Mouse (Mus musculus) adrenal gland, adult 8-10 months (tissue): ENCODE results near the gene Zfp595. TPM values are rescaled to one million over a fixed set of nuclear protein-coding genes. Genes with fewer than 3 reads are reported as not detected.
"Not testable (repeated sequence)": the region's sequence is repeated elsewhere in the genome, so short reads cannot be mapped to it uniquely, and the experiment has no call there.

Experiments
- DNase-seq: peaks from one replicate; pipeline ENCODE4 v3.0.0; 2022
- total RNA-seq, 4 experiments: library from RNA; stranded (reverse); gene quantifications; 2 replicates each; pipeline ENCODE4 v1.2.4; 2022

Zfp595 gene
- 1 to 10 TPM; 5.3 to 6.1 (median 5.6) TPM for total RNA-seq

DNA sequence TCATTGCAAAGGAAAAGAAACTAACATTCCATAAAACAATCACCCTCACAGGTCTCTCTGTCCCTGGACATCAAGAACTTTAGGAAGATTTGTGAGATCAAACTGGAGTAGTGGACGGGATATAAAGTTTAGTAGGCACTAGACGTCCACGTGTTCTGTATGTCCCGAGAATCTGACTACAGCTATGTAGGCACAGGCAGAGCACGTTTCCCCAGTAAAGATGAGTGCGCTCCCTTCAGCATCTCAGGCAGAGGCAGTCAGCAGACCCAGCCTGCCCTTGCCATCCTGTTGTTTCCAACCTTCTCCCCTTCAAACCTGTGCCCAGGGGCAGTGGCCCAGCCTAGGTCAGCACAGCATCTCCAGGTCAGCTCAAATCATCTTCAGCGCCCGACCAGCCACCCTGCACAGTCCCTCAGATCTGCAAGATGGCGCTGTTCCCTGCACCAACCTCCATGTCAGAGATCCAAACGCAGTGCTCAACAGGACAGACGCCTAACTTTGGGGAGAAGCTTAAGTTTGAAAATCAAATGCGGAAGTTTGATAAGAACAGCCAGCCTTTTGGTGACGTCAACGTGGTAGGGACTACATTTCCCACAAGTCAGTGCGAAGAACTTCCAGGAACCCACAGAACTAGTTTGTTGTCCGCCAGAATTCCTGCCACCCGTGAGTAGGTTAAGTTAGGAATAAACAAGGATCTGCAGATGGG, at the start of gene Zfp595:
Gene Zfp595, minus strand, starts transcription at position 552 of the 706 bp plus-strand sequence.
- peak; percentile 86 for DNase-seq

DNA sequence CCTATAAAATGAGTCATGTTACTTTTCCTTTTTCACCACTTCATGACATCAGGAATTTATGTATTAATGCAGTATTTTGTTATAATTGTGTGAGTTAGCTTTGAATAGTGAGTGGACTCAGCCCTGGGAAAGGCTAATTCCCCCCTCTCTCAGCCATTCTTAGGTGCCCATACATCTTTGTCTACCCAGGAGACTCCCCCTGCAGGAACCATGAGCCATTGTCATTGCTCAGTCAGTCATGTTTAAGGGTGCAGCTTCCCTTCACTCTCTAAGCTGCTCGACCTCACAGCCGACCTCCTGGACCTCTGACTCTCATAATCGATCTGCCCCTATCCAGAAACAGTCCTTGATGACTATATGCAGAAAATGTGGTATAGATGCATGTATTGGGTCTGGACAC, 43.9 kb upstream of the Zfp595 start:
- not testable (repeated sequence) for DNase-seq

DNA sequence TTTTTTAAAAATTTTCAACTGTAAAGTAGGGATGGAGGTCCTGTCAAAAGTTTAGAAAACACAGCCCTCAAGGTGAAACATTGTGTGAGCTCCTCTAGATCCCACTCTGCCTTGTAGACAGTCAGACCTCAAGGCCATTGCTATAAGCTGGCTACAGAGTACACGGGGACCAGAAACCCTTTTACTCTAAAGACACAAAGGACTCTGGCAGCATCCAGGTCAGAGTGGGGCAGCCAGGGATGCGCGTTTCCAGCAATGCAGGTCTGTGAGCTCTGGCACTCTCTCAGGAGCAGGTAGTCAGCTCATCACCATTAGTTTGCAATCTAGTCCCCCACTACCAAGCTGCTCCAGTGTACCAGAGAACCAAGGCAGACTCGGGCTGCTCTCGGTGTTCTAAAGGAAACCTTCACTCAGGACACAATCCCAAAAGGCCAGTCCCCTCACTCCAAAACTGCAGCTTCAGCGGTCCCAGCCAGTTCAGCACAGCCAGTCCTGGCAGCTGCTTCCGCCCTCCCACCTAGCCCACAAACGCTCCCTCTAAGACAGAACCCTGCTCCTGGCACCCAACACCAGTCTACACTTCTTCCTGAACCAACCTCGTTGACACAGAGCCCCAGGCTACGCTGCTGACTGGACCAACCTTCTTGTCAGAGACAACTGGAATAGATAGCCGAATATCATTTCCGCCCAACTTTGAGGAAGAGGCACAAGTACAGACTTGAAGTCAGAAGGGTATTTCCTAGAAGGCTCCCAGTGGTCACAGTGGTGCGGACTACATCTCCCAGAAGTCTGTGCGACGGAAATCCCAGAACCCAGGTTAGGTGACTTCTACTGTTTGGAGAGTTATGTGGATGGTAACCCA, 42.9 kb upstream of the Zfp595 start, which contains the start of the genes Gm28041 and Zfp456:
Gene Gm28041, minus strand, starts transcription at position 684 of the 862 bp plus-strand sequence.
Gene Zfp456, minus strand, starts transcription at position 761 of the 862 bp plus-strand sequence.
- peak; percentile 61 for DNase-seq

DNA sequence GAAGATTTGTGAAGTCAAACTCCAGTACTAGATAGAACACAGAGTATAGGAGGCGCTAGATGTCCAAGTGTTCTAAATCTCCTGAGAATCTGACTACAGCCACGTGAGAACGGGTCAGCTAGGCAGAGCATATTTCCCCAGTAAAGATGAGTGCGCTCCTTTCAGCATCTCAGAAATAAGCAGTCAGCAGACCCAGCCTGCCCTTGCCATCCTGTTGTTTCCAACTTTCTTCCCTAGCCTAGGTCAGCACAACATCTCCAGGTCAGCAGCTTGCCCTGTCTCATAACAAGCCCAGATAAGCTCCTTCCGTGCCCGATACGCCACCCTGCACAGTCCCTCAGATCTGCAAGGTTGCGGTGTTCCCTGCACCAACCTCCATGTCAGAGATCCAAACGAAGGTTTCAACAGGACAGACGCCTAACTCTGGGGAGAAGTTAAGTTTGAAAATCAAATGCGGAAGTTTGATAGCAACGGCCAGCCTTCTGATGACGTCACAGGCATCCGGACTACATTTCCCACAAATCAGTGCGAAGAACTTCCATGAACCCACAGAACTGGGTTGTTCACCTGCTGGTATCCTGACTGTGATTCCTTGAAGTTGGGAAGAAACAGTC, 27.9 kb upstream of the Zfp595 start, which contains the start of the genes Gm28044 and Zfp953:
Gene Gm28044, minus strand, starts transcription at position 406 of the 614 bp plus-strand sequence.
Gene Zfp953, minus strand, starts transcription at position 475 of the 614 bp plus-strand sequence.
- DNase-seq = peak; percentile 85

DNA sequence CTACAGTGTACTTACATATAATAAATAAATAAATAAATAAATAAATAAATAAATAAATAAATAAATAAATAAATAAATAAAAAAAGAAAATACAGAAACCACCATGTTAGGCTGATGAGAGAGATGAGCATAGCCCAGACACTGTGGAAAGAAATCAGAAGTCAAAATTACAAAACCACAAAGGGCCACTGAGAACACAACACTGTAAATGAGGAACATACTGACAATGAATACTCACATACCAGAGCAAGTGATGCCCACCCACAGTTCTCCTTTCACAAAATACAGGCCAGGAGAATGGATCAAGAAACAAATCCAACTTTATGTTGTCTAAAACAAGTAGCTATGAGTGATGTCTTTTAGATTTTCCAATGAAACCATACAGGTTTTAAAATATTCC, 19.5 kb upstream of the Zfp595 start:
- DNase-seq = no peak

DNA sequence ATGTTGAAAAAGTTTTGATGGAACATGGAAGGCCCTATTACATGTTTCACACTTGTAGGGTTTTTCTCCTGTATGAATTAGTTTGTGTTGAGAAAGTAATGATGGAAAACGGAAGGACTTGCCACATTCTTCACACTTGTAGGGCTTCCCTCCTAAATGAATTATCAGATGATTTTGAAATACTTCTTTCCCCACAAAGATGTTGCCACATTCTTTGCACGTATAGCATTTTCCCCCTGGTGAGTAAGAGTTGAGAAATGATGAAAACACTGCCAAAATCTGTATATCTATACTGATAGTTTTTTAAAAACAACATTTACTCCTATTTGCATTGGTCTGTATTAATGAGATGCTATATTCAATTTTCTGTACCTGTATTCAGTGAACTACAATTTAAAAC, 11.1 kb upstream of the Zfp595 start:
- no peak for DNase-seq

DNA sequence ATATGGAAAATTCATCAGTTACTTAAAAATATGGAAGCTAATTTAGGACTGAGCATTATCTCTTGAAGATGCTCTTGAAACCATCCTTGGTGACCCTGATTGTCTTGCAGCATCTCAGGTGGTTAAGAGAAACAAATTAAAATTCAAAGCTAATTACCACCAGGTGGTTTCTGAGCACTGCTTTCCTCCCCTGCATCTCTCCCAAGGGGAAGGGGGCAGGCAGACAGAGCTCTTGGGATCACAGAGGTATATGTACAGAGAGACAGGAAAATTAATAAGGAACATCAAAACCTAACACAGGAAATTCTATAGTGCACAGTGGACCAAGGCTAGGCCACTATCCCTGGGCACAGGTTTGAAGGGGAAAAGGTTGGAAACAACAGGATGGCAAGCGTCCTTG, 507 bp upstream of the Zfp595 start:
- no peak for DNase-seq

DNA sequence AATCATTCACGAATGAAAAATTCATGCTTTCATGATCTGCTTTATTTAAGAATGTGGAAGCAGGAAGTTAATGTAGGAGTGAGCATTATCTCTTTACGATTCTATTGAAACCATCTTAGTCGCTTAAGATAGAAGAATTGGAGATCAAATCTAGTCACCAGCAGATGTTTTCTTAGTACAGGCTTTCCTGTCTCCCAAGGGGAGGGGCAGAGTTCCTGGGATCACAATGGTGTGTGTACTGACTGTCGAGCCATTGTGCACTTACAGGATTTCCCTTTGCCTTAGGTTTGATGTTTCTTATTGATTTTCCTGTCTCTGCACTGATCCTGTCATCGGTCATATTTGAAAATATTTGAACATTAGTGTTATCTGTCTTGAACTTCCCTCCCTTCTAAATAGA, 25.7 kb downstream of the Zfp595 start:
- DNase-seq = no peak

DNA sequence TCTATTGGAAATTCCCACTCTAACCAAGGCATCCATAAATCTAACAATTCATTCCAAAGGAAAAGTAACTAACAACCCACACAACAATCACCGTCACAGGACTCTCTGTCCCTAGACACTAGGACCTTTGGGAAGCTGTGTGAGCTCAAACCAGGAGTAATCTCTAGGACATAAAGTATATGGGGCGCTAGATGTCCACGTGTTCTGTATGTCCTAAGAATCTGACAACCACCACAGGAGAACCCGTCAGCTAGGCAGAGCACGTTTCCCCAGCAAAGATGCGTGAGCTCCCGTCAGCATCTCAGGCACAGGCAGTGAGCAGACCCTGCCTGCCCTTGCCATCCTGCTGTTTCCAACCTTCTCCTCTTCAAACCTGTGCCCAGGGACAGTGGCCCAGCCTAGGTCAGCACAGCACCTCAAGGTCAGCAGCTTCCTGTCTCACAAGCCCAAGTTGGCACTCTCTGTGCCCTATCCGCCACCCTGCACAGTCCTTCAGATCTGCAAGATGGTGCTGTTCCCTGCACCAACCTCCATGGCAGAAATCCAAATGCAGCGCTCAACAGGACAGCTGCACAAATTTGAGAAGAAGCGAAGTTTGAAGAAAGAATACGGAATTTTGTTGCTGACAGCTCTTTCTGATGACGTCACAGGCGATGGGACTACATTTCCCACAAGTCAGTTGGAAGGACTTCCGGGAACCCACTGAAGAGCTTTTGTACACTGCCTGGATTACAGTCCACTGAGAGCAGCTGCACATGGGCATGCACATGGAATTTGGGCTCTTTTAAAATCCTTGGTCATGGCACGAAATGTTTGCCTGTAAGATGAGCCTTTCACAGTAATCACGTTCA, 26.3 kb downstream of the Zfp595 start, which contains the start of gene Zfp457:
Gene Zfp457, minus strand, starts transcription at position 664 of the 851 bp plus-strand sequence.
- DNase-seq = peak; percentile 89

DNA sequence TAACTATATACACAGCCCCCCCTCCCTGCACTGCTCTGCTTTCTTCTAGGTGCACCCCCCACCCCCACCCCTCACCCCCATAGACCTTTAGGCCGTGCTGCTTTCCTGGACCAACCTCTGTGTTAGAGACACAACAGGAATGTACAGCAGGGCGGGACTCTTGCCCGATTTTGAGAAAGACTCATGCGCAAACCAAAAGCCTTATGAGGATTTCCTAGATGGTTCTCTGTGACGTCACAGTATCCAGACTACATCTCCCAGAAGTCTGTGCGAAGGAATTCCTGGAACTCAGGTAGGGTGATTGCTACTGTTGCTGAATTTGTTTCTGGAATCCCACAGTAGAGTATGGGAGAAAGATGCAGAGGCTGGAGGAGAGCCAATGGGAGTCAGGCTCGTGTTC, 54.1 kb downstream of the Zfp595 start, which contains the start of gene Zfp458:
Gene Zfp458, minus strand, starts transcription at position 153 of the 400 bp plus-strand sequence.
- no peak for DNase-seq

DNA sequence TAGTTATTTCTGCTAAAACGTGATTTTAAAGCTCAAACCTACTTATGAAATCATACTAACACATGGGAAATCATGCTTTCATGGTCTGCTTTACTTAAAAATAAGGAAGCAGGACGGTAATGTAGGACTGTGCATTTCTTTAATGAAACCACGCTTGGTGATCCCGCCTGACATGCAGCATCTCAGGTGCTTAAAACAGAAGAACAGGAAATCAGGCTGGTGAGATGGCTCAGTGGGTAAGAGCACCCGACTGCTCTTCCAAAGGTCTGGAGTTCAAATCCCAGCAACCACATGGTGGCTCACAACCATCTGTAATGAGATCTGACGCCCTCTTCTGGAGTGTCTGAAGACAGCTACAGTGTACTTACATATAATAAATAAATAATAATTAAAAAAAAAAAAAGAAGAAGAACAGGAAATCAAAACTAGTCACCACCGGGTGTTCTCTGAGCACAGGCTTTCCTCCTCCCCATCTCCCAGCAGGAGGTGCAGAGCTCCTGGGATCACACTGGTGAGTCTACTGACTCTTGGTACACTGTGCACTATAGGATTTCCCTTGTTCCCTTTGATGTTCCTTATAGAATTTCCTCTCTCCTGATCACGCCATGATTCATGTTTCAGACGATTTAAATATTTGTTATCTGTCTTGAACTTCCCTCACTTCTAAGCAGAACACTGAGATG, 62.8 kb downstream of the Zfp595 start:
- not testable (repeated sequence) for DNase-seq

DNA sequence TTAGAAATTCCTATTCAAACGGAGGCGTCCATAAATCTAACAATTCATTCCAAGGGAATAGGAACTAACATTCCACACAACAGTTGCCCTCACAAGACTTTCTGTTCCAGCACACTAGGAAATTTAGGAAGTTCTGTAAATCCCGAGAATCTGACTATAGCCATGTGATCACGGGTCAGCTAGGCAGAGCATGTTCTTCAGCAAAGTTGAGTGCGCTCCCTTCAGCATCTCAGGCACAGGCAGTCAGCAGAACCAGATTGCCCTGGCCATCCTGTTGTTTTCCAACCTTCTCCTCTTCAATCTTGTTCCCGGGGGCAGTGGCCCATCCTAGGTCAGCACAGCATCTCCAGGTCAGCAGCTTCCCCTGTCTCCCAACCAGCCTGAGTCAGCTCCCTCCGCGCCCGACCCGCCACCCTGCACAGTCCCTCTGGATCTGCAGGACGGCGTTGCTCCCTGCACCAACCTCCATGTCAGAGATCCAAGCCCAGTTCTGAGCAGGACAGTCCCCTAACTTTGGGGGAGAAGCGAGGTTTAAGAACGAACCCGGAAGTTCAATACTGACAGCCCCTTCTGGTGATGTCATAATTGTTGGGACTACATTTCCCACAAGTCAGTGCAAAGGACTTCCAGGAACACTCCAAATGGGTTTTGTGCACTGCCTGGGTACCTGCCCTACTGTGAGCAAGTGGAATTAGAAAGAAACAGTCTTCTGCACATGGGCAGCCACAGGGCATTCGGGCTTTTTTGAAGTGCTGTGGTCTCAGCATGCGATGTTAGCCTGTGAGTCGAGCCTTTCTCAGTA, 63.6 kb downstream of the Zfp595 start:
- DNase-seq = peak; percentile 58

Other genes with a start within 250 kb of the Zfp595 start
- gene Zfp708, start 234.6 kb downstream of the Zfp595 start, total RNA-seq = 1 to 10 TPM in 1 of 4 experiments, under 1 TPM in 2, not detected in 1; 0.73 to 2.2 (median 0.84) TPM
- gene Gm28557, start 224.0 kb downstream of the Zfp595 start, total RNA-seq = 1 to 10 TPM; 5.1 to 8.4 (median 7.4) TPM
- gene Rslcan18, start 216.3 kb downstream of the Zfp595 start, total RNA-seq = 1 to 10 TPM in 2 of 4 experiments, under 1 TPM in 2; 0.62 to 2.5 (median 1.0) TPM
- 1 to 10 TPM; 3.9 to 7.1 (median 5.4) TPM for gene Zfp759, start 210.9 kb downstream of the Zfp595 start, total RNA-seq
- gene Rsl1, start 159.4 kb downstream of the Zfp595 start, total RNA-seq = 1 to 10 TPM; 5.6 to 9.3 (median 6.9) TPM
- 1 to 10 TPM; 2.3 to 3.0 (median 2.6) TPM for gene Zfp455, start 138.1 kb downstream of the Zfp595 start, total RNA-seq
- gene Zfp458, start 54.1 kb downstream of the Zfp595 start, total RNA-seq = 1 to 10 TPM; 2.9 to 5.5 (median 4.4) TPM
- 1 to 10 TPM; 3.0 to 4.8 (median 4.4) TPM for gene Zfp457, start 26.1 kb downstream of the Zfp595 start, total RNA-seq
- 1 to 10 TPM in 2 of 4 experiments, not detected in 2; 3.7 to 3.9 TPM for gene Gm28044, start 28.0 kb upstream of the Zfp595 start, total RNA-seq
- gene Zfp953, start 28.0 kb upstream of the Zfp595 start, total RNA-seq = 1 to 10 TPM; 2.7 to 3.8 (median 3.0) TPM
- 1 to 10 TPM in 3 of 4 experiments, under 1 TPM in 1; 0.46 to 3.7 (median 1.6) TPM for gene Gm28041, start 43.2 kb upstream of the Zfp595 start, total RNA-seq
- gene Zfp456, start 43.2 kb upstream of the Zfp595 start, total RNA-seq = 1 to 10 TPM; 1.2 to 2.8 (median 1.9) TPM
- 1 to 10 TPM; 3.5 to 7.4 (median 5.4) TPM for gene Zfp429, start 67.2 kb upstream of the Zfp595 start, total RNA-seq
- 1 to 10 TPM in 3 of 4 experiments, under 1 TPM in 1; 0.99 to 5.2 (median 2.8) TPM for gene Zfp459, start 88.8 kb upstream of the Zfp595 start, total RNA-seq
- gene Zfp874a, start 119.1 kb upstream of the Zfp595 start, total RNA-seq = 10 to 100 TPM; 17.9 to 28.8 (median 23.0) TPM
- gene Zfp874b, start 151.7 kb upstream of the Zfp595 start, total RNA-seq = 10 to 100 TPM; 17.7 to 23.8 (median 18.7) TPM
- gene Zfp58, start 168.0 kb upstream of the Zfp595 start, total RNA-seq = 10 to 100 TPM in 2 of 4 experiments, 1 to 10 TPM in 2; 7.4 to 10.7 (median 9.5) TPM
- 1 to 10 TPM in 1 of 4 experiments, not detected in 3; 1.0 TPM for gene Gm26965, start 193.6 kb upstream of the Zfp595 start, total RNA-seq
- 10 to 100 TPM; 16.7 to 22.7 (median 19.6) TPM for gene Zfp87, start 193.6 kb upstream of the Zfp595 start, total RNA-seq
- 10 to 100 TPM in 3 of 4 experiments, 1 to 10 TPM in 1; 9.8 to 11.0 (median 10.4) TPM for gene Zfp748, start 221.3 kb upstream of the Zfp595 start, total RNA-seq